Mouse (Mus musculus) ES-E14 (cell line): ENCODE measurements at regions not wholly inside any gene's neighbourhood (a gene's known extent, or its start where the extent isn't known, plus 50 kb on each side); places are given as distances from the start of the nearest gene placed in this dataset.

ENCODE experiments used
- CHD2 ChIP-seq: IDR thresholded peaks from 2 replicates; pipeline ENCODE4 v1.6.1; 2014; ENCODE audit warnings: mild to moderate bottlenecking, low read depth, low read length, inconsistent platforms
- HCFC1 ChIP-seq: IDR thresholded peaks from 2 replicates; pipeline ENCODE4 v1.6.1; 2012; ENCODE audit warnings: low read length, inconsistent platforms, borderline replicate concordance; ENCODE audit not compliant: insufficient read depth
- MAFK ChIP-seq: IDR thresholded peaks from 2 replicates; pipeline ENCODE4 v1.6.1; 2014; ENCODE audit warnings: mild to moderate bottlenecking, low read depth, low read length, inconsistent platforms; ENCODE audit not compliant: insufficient read depth
- ZC3H11A ChIP-seq: IDR thresholded peaks from 2 replicates; pipeline ENCODE4 v1.6.1; 2012; ENCODE audit warnings: low read depth, mild to moderate bottlenecking, inconsistent platforms, low read length, borderline replicate concordance
- ZNF384 ChIP-seq: IDR thresholded peaks from 2 replicates; pipeline ENCODE4 v1.6.1; 2012; ENCODE audit warnings: low read depth, low read length, inconsistent platforms

GRCm38 (mm10) chr7:70290733-70291320, 75.7 kb downstream of the Nr2f2 start:
- TF ChIP-seq ZC3H11A (no peak), ZNF384 (no peak), MAFK (no peak), CHD2 (no peak), HCFC1 (no peak)
